Mouse (Mus musculus) limb, embryonic 14.5 days (tissue): ENCODE results near the gene Iqcf1. TPM values are rescaled to one million over a fixed set of nuclear protein-coding genes. Genes with fewer than 3 reads are reported as not detected.

Experiments used
- ATAC-seq: fragments of 200-750 bp; cut with Nextera tagmentation; 2 replicates; pipeline ENCODE4 v1.8.0; 2017; ENCODE audit warnings: low read depth, moderate number of reproducible peaks, moderate TSS enrichment; ENCODE audit not compliant: low FRiP score
- DNase-seq: peaks from one replicate; pipeline ENCODE4 v3.0.0-alpha.2; 2015; ENCODE audit warnings: low spot score
- H3K27ac ChIP-seq: fragments of 300-500 bp; sonication (generic); replicated peaks from 2 replicates; pipeline ENCODE4 v1.5.1; 2014; ENCODE audit warnings: low read depth, mild to moderate bottlenecking, low read length, moderate library complexity, mixed read lengths
- H3K27me3 ChIP-seq: fragments of 300-500 bp; sonication (generic); 2 replicates; pipeline ENCODE4 v1.6.1; 2014; ENCODE audit warnings: low read length, mixed read lengths; ENCODE audit not compliant: control insufficient read depth, insufficient read depth
- H3K36me3 ChIP-seq: fragments of 300-500 bp; sonication (generic); 2 replicates; pipeline ENCODE4 v1.6.1; 2014; ENCODE audit warnings: mild to moderate bottlenecking, low read length, moderate library complexity, mixed read lengths; ENCODE audit not compliant: control insufficient read depth, insufficient read depth
- H3K4me1 ChIP-seq: fragments of 300-500 bp; sonication (generic); 2 replicates; pipeline ENCODE4 v1.6.1; 2014; ENCODE audit warnings: antibody characterized with exemption, low read length, mixed read lengths; ENCODE audit not compliant: control insufficient read depth, insufficient read depth
- H3K4me2 ChIP-seq: fragments of 300-500 bp; sonication (generic); replicated peaks from 2 replicates; pipeline ENCODE4 v1.6.1; 2014; ENCODE audit warnings: low read depth, mild to moderate bottlenecking, low read length, moderate library complexity; ENCODE audit not compliant: severe bottlenecking
- H3K4me3 ChIP-seq: fragments of 300-500 bp; sonication (generic); replicated peaks from 2 replicates; pipeline ENCODE4 v1.5.1; 2014; ENCODE audit warnings: low read length
- H3K9ac ChIP-seq: fragments of 300-500 bp; sonication (generic); 2 replicates; pipeline ENCODE4 v1.6.1; 2014; ENCODE audit warnings: mild to moderate bottlenecking, low read depth, low read length, moderate library complexity; ENCODE audit not compliant: severe bottlenecking
- H3K9me3 ChIP-seq: fragments of 300-500 bp; sonication (generic); 2 replicates; pipeline ENCODE4 v1.6.1; 2016; ENCODE audit warnings: low read length; ENCODE audit not compliant: control insufficient read depth
- POLR2A ChIP-seq: fragments of 200-500 bp; IDR thresholded peaks from 2 replicates; pipeline ENCODE4 v1.8.0; 2012; ENCODE audit warnings: inconsistent platforms, mild to moderate bottlenecking, moderate library complexity, borderline replicate concordance; ENCODE audit not compliant: insufficient read depth, insufficient read length; ENCODE audit errors: extremely low read depth
- WGBS: fragments of 180-500 bp; shearing (Covaris S2); extraction: QIAGEN DNeasy Blood & Tissue Kit; methylation state at CpG from one replicate; pipeline ENCODE4 v1.1.7; 2014; 5-methylcytosine and 5-hydroxymethylcytosine counted together
- polyA plus RNA-seq, 2 experiments: library from polyadenylated mRNA; depleted of rRNA in 1 of 2; stranded (reverse) in 1 of 2; unstranded in 1 of 2; fragments of >200 nt; fragmentation: Nextera tagmentation in 1 of 2; extraction: Ambion mirVana in 1 of 2; gene quantifications; 2 replicates each; pipeline versions ENCODE4 v1.2.1 to v1.2.3; 2012 to 2014

Gene Iqcf1
- polyA plus RNA-seq, 2 experiments = not detected

- Histone ChIP-seq H3K36me3 (peaks cover 18% of the 10 kb centered on the region), H3K27me3 (no peaks in the 10 kb centered on the region), H3K4me1 (peaks cover 21% of the 10 kb centered on the region), H3K4me3 (peak overlapping the region; percentile 69), H3K27ac (no peak overlapping the region), H3K4me2 (peak overlapping the region; percentile 92), H3K9ac (peak overlapping the region; percentile 65), H3K9me3 (no peaks in the 10 kb centered on the region)
- no peak for TF ChIP-seq POLR2A
- no peak for ATAC-seq
- DNase-seq = no peak
- 4% methylated on average over 16 of the region's 16 CpGs for WGBS
Observed at GRCm38 (mm10) chr9:106477649-106478048, 22.1 kb upstream of the Iqcf1 start.

GRCm38 (mm10) chr9:106478101-106478500, 21.7 kb upstream of the Iqcf1 start:
- TF ChIP-seq POLR2A = no peak
- Histone ChIP-seq H3K4me1 (peaks cover 21% of the 10 kb centered on the region), H3K27me3 (no peaks in the 10 kb centered on the region), H3K27ac (no peak overlapping the region), H3K4me2 (peak overlapping the region; percentile 92), H3K9me3 (no peaks in the 10 kb centered on the region), H3K9ac (peak overlapping the region; percentile 65), H3K36me3 (peaks cover 22% of the 10 kb centered on the region), H3K4me3 (peak overlapping the region; percentile 69)
- DNase-seq (no peak), ATAC-seq (no peak)
- 81% methylated on average over 9 of the region's 9 CpGs for WGBS

GRCm38 (mm10) chr9:106480541-106480940, 19.2 kb upstream of the Iqcf1 start:
- Histone ChIP-seq H3K36me3 (peaks cover 45% of the 10 kb centered on the region), H3K27ac (no peak overlapping the region), H3K4me3 (no peak overlapping the region), H3K4me2 (no peak overlapping the region), H3K9ac (no peak overlapping the region), H3K4me1 (peaks cover 11% of the 10 kb centered on the region), H3K27me3 (no peaks in the 10 kb centered on the region), H3K9me3 (no peaks in the 10 kb centered on the region)
- 94% methylated on average over 7 of the region's 7 CpGs for WGBS
- DNase-seq = no peak
- TF ChIP-seq POLR2A = no peak
- ATAC-seq = no peak

- Histone ChIP-seq H3K4me2 (no peak overlapping the region), H3K9ac (no peak overlapping the region), H3K4me3 (no peak overlapping the region), H3K27me3 (no peaks in the 10 kb centered on the region), H3K27ac (no peak overlapping the region), H3K4me1 (peaks cover 11% of the 10 kb centered on the region), H3K36me3 (peaks cover 48% of the 10 kb centered on the region), H3K9me3 (no peaks in the 10 kb centered on the region)
- ATAC-seq (no peak), DNase-seq (no peak)
- no peak for TF ChIP-seq POLR2A
- WGBS = 95% methylated on average over 15 of the region's 15 CpGs
Observed at GRCm38 (mm10) chr9:106481075-106481474, 18.7 kb upstream of the Iqcf1 start.

- H3K9me3 ChIP-seq = no peaks in the 10 kb centered on the region
- no peaks in the 10 kb centered on the region for H3K27me3 ChIP-seq
- H3K4me2 ChIP-seq = no peak overlapping the region
- ATAC-seq (no peak), DNase-seq (no peak)
- no peak overlapping the region for H3K4me3 ChIP-seq
- peaks cover 6% of the 10 kb centered on the region for H3K4me1 ChIP-seq
- H3K36me3 ChIP-seq = peaks cover 53% of the 10 kb centered on the region
- TF ChIP-seq POLR2A = no peak
- no peak overlapping the region for H3K9ac ChIP-seq
- H3K27ac ChIP-seq = no peak overlapping the region
- 88% methylated on average over 13 of the region's 13 CpGs for WGBS
Observed at GRCm38 (mm10) chr9:106481676-106482075, 18.1 kb upstream of the Iqcf1 start.
